Mouse (Mus musculus): ENCODE measurements at regions not wholly inside any gene's neighbourhood (a gene's known extent, or its start where the extent isn't known, plus 50 kb on each side); places are given as distances from the start of the nearest gene placed in this dataset.

DNA sequence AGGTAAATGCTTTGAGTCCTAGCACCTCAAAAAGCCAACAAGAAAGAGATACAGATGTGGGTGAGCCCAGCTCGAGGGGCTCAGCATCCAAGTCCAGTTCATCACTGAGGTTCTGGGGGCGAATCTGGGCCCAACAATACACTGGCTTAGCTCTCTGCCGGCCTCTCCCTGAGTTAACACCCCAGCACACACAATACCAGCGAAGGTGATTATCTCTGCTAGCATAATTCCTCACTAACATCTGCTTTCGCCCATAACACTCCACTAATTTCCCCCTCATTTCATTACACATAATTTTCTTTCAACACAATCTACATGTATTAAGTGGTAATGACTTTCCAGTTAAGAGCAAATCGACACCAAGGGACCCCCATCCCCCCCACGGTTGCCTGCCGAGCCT, 383.9 kb upstream of the 3110018I06Rik start:
- TF ChIP-seq CTCF (IDR thresholded peaks at IDR 0.05; ENCODE audit: control insufficient read depth, insufficient read depth, insufficient read length), result no peak
- TF ChIP-seq MAX (IDR thresholded peaks at IDR 0.05), result no peak
- TF ChIP-seq USF1 (IDR thresholded peaks at IDR 0.05; ENCODE audit: low read depth), result no peak
- no peak for TF ChIP-seq CEBPB (IDR thresholded peaks at IDR 0.05; ENCODE audit: low read depth)
- TF ChIP-seq MYOG (IDR thresholded peaks at IDR 0.05; ENCODE audit: control insufficient read depth, extremely low read depth, insufficient read length), result no peak
